Mouse (Mus musculus) urinary bladder, adult 2 months (tissue): ENCODE measurements around the gene Gmds. TPM values are rescaled to one million over a fixed set of nuclear protein-coding genes. Genes with fewer than 3 reads are reported as not detected.

ENCODE experiments used
- DNase-seq: peaks from one replicate; pipeline ENCODE4 v3.0.0; 2022; ENCODE audit warnings: low spot score
- polyA plus RNA-seq: library from polyadenylated mRNA; depleted of rRNA; stranded (reverse); fragments of >200 nt; gene quantifications from 2 replicates; pipeline ENCODE4 v1.2.3, GENCODE M21; 2012

The Gmds gene
- polyA plus RNA-seq, 1 experiment, result 15.4 TPM

DNA sequence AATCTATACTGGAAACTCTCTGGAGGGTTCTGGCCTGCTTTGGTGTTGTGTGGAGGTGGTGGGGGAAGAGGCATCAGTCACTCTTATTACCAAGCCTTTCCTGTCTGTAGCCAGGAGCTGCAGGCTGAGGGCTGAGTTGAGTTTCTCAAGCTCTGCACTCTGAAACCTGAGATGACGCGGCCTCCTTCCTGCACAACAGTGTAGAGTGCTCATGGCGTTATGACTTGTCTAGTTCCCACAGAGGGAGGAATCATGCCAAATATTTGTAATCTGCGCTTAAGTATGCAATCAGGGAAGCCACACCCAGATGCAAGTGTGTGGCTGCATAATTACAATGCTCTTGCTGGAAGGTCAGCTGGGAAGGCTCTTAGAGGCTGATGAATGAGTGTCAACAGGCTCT lies 461.5 kb downstream of the Gmds start:
- DNase-seq, result no peak

- no peak for DNase-seq
Observed at GRCm38 (mm10) chr13:31874427-31874826, 464.1 kb downstream of the Gmds start.

- no peak for DNase-seq
Observed at GRCm38 (mm10) chr13:31873269-31873668, 465.3 kb downstream of the Gmds start.

DNA sequence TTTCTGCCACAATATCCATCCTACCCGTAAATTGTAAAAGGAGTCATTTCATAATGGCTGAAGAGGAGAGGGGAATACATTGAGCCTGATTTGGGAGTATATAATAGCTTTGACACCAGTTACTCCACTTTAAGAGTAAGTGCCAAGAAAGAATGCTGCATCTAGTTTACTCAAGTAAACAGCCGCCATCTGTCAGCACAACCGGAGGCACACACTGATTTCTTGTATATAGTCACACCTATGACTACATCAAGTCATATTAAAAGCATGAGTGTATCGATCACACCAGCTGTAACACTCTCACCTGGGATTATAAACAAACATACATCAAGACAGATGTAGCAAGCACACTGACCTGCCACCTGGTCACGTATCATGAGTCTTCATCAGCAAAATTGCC lies 473.8 kb downstream of the Gmds start:
- DNase-seq, result no peak

- DNase-seq, result no peak
Observed at GRCm38 (mm10) chr13:31863461-31863860, 475.1 kb downstream of the Gmds start.

DNA sequence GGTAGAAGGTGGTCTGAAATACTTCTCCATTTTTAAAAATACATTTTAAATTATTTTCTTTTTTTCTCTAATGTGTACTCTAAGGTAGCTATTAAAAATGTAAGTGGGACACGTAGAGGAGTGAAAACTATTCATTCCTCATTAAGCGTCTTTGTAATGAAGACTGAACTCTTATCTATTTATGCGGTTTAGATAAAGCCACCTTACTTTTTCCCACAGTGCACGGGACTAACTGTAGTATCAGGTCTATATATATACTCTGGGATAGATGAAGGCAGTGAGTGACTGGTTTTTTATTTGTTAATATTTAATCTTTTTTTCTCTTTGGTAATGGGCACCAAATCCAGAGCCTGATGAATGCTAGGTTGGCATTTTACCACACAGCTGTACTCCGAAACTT lies 478.3 kb downstream of the Gmds start:
- no peak for DNase-seq

DNA sequence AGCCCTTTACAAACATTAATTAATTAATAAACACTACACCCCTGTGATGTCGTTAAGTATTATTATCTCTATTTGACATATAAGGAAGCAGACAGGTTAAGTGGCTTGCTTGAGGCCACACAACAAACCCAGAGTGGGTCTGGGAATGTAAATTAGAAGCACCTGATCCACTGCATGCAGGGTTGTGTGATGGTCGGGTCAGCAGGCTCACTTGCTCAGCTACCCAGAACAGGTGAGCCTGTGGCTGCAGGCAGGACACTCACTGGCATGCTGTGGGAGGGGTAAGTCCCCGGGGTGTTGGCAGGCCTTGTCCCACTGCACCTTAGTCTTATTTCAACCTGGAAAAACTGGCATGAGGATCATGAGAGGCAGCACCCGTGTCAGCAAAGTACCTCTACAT lies 484.5 kb downstream of the Gmds start:
- DNase-seq, result no peak

DNA sequence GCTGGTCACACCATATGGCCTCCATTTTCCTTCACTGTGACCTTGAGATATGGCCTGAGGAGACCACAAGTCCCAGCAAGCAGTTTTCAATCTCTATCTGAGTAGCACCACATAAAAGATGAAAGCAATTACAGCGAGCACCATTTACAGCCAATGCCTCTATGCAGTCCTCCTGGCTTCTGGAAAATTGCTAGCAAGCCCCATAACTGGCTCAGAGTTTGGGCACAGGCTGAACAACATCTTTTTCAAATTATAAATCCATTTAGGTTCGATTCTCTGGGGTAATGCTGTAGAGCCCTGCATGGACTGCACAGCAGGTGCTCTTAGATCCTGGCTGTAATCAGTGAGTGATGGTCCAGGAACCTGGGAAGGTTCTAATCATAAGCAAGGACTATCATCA lies 485.0 kb downstream of the Gmds start:
- DNase-seq, result no peak

DNA sequence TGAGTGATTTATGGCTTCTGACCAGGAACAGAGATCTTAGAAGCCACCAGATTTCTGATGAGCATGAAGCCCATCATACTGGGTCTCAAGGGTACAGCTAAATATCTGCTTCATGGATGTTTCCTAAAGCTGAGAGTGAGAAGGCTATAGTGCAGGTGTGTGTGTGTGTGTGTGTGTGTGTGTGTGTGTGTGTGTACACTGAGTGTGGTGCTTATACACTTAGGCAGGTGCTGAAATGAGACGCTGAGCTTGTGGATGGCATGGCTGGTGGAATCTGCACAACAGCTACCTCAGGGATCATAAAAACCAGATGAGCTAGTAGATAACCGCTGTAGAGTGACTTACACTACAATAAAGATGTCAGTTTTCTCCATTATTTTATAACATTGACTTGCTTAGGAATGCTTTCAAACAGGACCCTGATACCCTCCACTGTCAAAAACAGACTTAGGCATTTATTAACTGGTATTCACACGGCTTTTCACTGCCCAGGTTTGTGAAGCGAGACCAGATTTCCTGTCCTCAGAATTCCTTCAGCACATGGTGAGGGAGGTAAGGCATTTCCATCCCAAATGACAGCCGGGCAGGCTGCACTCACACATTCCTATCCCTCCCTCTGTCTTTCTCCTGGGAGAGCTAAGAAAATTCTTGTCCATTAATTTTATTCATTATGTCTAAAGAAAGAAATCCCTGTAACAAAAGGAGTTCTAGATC lies 489.1 kb downstream of the Gmds start:
- DNase-seq, result no peak

- DNase-seq, result no peak
Observed at GRCm38 (mm10) chr13:31835802-31836201, 502.7 kb downstream of the Gmds start.

DNA sequence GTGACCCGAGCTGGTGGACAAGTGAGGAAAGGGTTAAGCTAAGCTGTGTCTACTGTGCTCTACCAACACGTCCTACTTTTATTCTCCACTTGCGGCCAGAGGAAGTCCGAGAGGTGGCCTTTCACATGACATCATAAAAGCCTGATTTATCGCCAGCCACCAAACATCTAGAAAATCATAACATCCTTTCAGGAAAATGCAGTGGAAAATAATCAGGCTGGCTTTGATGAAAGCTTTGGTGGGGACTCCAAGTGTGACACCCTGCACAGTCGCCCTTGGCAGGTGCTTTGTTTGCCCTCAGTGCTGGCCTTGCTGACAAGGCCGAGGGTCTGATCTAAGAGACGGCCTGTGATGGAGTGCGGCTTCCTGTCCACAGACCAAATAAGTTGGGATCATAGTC lies 508.2 kb downstream of the Gmds start:
- DNase-seq, result no peak

DNA sequence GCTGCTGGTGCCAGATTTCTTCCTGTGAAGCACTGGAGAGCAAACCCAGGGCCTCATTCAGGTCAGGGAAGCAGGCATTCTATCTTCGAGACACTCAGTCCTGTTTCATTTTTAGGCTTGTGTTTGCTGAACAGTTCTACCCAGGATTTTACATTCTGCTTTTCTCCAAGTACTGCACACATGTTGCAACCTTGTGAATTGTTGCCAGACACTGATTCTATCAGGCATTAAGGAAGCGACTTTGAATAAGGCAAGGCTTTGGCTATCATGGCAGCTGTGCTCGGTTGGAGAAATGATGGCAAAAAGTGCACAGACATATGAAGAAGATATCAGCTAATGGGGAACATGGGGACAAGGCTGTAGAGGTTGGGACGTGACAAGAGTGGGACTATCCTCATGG lies 510.1 kb downstream of the Gmds start:
- no peak for DNase-seq

DNA sequence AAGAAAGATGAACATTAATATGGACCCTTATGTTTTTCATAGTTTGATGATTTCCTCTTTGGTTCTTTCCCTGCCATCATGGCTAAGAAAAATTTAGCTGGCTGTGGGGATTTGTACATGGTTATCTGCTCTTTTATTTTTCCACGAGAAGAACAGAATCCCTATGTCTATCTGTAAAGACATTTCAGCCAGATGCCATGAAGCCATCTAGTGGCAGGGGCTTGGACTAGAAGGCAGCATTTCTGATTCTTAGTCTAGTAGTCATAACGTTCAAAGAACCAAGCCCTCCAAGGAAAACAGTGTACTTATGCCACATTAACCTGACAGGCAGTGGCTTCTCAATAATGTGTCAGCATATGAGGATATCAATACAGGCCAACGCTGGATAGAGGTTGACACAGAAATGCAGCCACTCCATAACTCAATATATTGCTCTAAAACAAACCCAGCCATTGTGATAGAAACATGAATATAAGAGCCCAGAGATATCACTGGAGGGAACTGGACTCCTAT lies 510.7 kb downstream of the Gmds start:
- no peak for DNase-seq

GRCm38 (mm10) chr13:31827160-31827559 lies 511.4 kb downstream of the Gmds start:
- DNase-seq, result no peak

- no peak for DNase-seq
Observed at GRCm38 (mm10) chr13:31825180-31825579, 513.4 kb downstream of the Gmds start.

- no peak for DNase-seq
Observed at GRCm38 (mm10) chr13:31823316-31823715, 515.2 kb downstream of the Gmds start.

- no peak for DNase-seq
Observed at GRCm38 (mm10) chr13:31821050-31821449, 517.5 kb downstream of the Gmds start.

DNA sequence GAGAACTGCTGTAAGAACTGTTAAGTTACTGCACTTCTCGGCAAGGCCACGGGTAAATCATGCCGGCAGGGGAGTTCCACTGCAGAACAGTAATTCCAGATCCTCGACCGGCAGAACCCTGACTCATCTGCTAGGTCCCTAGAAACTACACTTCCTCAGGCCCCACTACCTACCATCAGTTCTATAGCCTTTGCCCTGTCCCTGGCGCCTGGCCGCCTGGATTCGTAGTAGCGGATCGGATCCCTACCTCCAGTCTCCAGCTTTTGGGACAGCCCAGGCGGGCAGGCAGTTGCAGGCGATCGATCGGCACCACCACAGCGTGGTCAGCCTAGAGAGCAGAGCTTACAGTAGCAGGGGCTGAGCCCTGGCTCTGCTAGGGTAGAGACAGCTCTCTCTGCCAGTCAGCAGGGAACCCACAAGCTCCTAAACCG lies 517.9 kb downstream of the Gmds start:
- DNase-seq, result no peak

GRCm38 (mm10) chr13:31819664-31820405 lies 518.7 kb downstream of the Gmds start:
- no peak for DNase-seq

DNA sequence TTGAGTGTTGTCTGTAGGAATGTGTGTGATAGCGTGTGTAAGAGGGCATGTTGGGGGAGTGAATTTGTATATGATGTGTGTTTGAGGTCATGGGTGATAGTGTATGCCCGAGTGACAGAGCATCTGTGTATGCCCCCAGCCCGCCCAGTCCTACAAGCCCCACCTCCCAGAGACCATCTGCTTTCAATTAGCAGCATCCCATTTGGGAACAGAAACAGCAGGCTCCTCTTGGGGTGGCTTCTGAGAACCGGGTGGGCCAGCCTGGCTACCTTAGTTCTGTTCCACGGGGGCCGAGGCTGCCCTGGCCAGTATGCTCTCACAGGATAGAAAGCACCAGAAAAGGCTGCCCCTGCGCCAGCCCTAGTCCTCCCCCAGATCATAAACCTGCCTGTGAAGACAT lies 520.2 kb downstream of the Gmds start:
- DNase-seq, result no peak

GRCm38 (mm10) chr13:31815383-31816003 lies 523.0 kb downstream of the Gmds start:
- no peak for DNase-seq

- DNase-seq, result no peak
Observed at GRCm38 (mm10) chr13:31812701-31813100, 525.8 kb downstream of the Gmds start.

- DNase-seq, result no peak
Observed at GRCm38 (mm10) chr13:31811542-31812021, 527.0 kb downstream of the Gmds start.
